Mouse (Mus musculus) midbrain, embryonic 12.5 days (tissue): ENCODE results near the gene Rps6ka5. TPM values are rescaled to one million over a fixed set of nuclear protein-coding genes. Genes with fewer than 3 reads are reported as not detected.

Experiments
- ATAC-seq: fragments of 200-750 bp; cut with Nextera tagmentation; 2 replicates; pipeline ENCODE4 v1.8.0; 2017; ENCODE audit warnings: low read depth, moderate TSS enrichment, moderate library complexity; ENCODE audit not compliant: low FRiP score
- H3K27ac ChIP-seq: fragments of 300-500 bp; sonication (generic); replicated peaks from 2 replicates; pipeline ENCODE4 v1.5.1; 2016; ENCODE audit warnings: mild to moderate bottlenecking
- H3K27me3 ChIP-seq: fragments of 300-500 bp; sonication (generic); 2 replicates; pipeline ENCODE4 v1.6.1; 2016; ENCODE audit warnings: mild to moderate bottlenecking
- H3K36me3 ChIP-seq: fragments of 300-500 bp; sonication (generic); 2 replicates; pipeline ENCODE4 v1.6.1; 2016
- H3K4me1 ChIP-seq: fragments of 300-500 bp; sonication (generic); 2 replicates; pipeline ENCODE4 v1.6.1; 2016
- H3K4me2 ChIP-seq: fragments of 300-500 bp; sonication (generic); replicated peaks from 2 replicates; pipeline ENCODE4 v1.6.1; 2016; ENCODE audit warnings: mild to moderate bottlenecking, moderate library complexity
- H3K4me3 ChIP-seq: fragments of 300-500 bp; sonication (generic); 2 replicates; pipeline ENCODE4 v1.5.1; 2016; ENCODE audit warnings: mild to moderate bottlenecking
- H3K9ac ChIP-seq: fragments of 300-500 bp; sonication (generic); replicated peaks from 2 replicates; pipeline ENCODE4 v1.6.1; 2016; ENCODE audit warnings: mild to moderate bottlenecking, moderate library complexity
- H3K9me3 ChIP-seq: fragments of 300-500 bp; sonication (generic); 2 replicates; pipeline ENCODE4 v1.6.1; 2016; ENCODE audit warnings: mild to moderate bottlenecking
- WGBS: fragments of 180-500 bp; shearing (Covaris S2); methylation state at CpG from one replicate; pipeline ENCODE4 v1.1.7; 2016; 5-methylcytosine and 5-hydroxymethylcytosine counted together
- polyA plus RNA-seq: library from polyadenylated mRNA; unstranded; fragments of >200 nt; fragmentation: Nextera tagmentation; extraction: Ambion mirVana; gene quantifications from 2 replicates; pipeline ENCODE4 v1.2.1, GENCODE M21; 2016

The Rps6ka5 gene
- polyA plus RNA-seq, 1 experiment from 2014 or later, result 6.4 TPM

DNA sequence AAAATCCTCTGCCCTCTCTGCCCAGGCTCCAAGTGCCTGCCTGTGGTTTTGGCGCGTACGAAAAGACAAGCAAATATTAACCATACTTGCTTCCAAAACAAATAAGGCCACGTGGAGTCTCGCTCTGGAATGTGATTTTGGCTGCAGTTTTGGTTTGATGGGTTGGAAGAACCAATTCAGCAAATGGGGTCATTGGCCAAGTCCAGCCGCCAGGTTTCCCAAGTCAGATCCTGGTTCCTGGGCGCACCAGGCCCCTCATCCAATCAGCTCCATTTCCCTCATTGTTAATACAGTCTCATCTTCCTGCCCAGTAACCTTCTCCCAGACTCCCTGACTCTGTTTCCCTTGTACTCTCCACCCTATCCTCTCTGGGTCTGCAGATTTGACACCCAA is 207.1 kb downstream of the Rps6ka5 start:
- no peak; the same call in 1 of the 2 replicates for ATAC-seq
- 55% methylated on average over 7 of the region's 7 CpGs for WGBS

DNA sequence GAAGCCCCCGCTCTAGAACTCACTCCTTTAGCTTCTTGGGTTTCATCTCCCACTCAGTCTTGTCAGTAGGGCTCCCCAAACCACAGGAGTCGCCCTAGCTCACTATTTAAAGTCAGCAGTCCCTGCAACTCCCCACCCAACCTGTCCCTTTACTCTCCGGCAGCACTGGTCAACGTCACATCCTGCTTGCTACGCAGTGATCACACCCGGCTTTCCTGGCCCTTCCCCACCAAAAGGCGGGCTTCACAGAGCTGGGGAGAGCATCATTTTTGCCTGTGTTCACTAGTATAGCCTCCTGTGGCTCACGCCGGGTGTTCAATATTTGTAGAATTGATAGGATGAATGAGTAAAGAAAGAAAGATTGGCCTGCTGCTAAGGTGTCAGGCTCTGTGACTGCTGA is 209.4 kb downstream of the Rps6ka5 start:
- no peak overlapping the region for H3K4me2 ChIP-seq
- no peak for ATAC-seq
- H3K9ac ChIP-seq, result no peak overlapping the region
- H3K9me3 ChIP-seq, result no peaks in the 10 kb centered on the region
- peaks cover 19% of the 10 kb centered on the region for H3K4me1 ChIP-seq
- H3K27me3 ChIP-seq, result no peaks in the 10 kb centered on the region; the same call in 1 of the 2 replicates
- no peak overlapping the region for H3K27ac ChIP-seq
- H3K36me3 ChIP-seq, result no peaks in the 10 kb centered on the region
- 94% methylated on average over 9 of the region's 9 CpGs for WGBS
- H3K4me3 ChIP-seq, result no peak overlapping the region

More for the DNA sequence above, 207.1 kb downstream of the Rps6ka5 start:
- peaks cover 19% of the 10 kb centered on the region for H3K4me1 ChIP-seq
- H3K4me3 ChIP-seq, result peak overlapping the region; percentile 87
- no peaks in the 10 kb centered on the region for H3K36me3 ChIP-seq
- no peaks in the 10 kb centered on the region; the same call in 1 of the 2 replicates for H3K27me3 ChIP-seq
- H3K9me3 ChIP-seq, result no peaks in the 10 kb centered on the region
- H3K4me2 ChIP-seq, result peak overlapping the region; percentile 81
- H3K27ac ChIP-seq, result no peak overlapping the region
- peak overlapping the region; percentile 96 for H3K9ac ChIP-seq

- Histone ChIP-seq H3K4me3 (no peak overlapping the region), H3K27me3 (no peaks in the 10 kb centered on the region), H3K4me2 (no peak overlapping the region), H3K4me1 (peaks cover 19% of the 10 kb centered on the region), H3K36me3 (no peaks in the 10 kb centered on the region), H3K9ac (no peak overlapping the region), H3K27ac (no peak overlapping the region), H3K9me3 (no peaks in the 10 kb centered on the region)
- 100% methylated on average over 1 of the region's 1 CpGs for WGBS
- no peak for ATAC-seq
These were observed 210.5 kb downstream of the Rps6ka5 start for GRCm38 (mm10) chr12:100516161-100516838.

- H3K9me3 ChIP-seq, result no peaks in the 10 kb centered on the region
- no peak overlapping the region for H3K9ac ChIP-seq
- peaks cover 19% of the 10 kb centered on the region for H3K4me1 ChIP-seq
- H3K27ac ChIP-seq, result no peak overlapping the region
- H3K36me3 ChIP-seq, result no peaks in the 10 kb centered on the region
- 87% methylated on average over 4 of the region's 4 CpGs for WGBS
- no peak overlapping the region for H3K4me2 ChIP-seq
- no peak for ATAC-seq
- no peak overlapping the region for H3K4me3 ChIP-seq
- no peaks in the 10 kb centered on the region for H3K27me3 ChIP-seq
These were observed 211.3 kb downstream of the Rps6ka5 start for GRCm38 (mm10) chr12:100515493-100515892.

GRCm38 (mm10) chr12:100514611-100515010 is 212.2 kb downstream of the Rps6ka5 start:
- Histone ChIP-seq H3K27ac (no peak overlapping the region), H3K27me3 (no peaks in the 10 kb centered on the region), H3K4me1 (peaks cover 15% of the 10 kb centered on the region), H3K36me3 (no peaks in the 10 kb centered on the region), H3K9me3 (no peaks in the 10 kb centered on the region), H3K4me3 (no peak overlapping the region), H3K4me2 (no peak overlapping the region), H3K9ac (no peak overlapping the region)
- WGBS, result 91% methylated on average over 1 of the region's 1 CpGs
- ATAC-seq, result no peak

DNA sequence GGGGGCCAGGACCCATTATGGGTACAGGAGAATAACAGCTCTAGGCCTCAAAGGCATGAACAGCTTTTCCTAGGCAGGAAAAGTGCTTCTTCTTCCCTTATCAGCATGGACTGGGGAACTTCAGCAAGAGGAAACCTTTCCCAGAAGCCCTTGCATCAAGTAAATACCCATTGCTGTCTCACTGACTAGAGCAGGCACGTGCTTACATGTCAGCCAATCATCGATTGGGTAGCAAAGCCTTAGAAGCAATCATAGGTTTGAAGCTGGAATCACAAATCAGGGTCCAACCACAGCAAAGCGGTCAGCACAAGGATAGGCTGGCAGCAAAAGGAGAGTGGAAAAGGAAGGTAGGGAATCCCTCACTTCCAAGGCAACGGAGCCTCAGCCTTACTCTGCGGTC is 213.7 kb downstream of the Rps6ka5 start:
- ATAC-seq, result no peak
- Histone ChIP-seq H3K4me2 (no peak overlapping the region), H3K9ac (no peak overlapping the region), H3K4me3 (no peak overlapping the region), H3K4me1 (0 out of 2 replicates have a peak, but pooled peaks cover 2% of the 10 kb centered on the region), H3K27ac (no peak overlapping the region), H3K36me3 (no peaks in the 10 kb centered on the region), H3K27me3 (no peaks in the 10 kb centered on the region), H3K9me3 (no peaks in the 10 kb centered on the region)
- WGBS, result 93% methylated on average over 5 of the region's 5 CpGs

DNA sequence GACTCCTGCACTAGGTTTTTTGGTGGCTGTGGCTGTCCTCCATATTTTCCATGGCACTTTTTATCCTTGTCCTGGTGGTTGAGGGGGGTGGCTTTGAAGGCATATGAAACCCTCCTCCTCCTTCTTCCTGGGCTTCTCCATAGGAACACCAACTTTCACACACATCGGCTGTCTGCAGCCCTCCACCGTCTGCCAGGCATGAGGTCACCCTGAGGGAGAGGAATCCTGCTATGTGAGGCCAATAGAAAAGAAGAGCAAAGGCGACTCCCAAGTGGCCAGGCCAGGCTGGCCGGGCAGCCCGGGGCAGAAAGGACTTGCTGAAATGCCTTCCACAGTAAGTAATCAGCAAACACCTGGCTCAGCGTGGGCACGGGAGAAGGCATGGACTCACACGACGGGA is 214.1 kb downstream of the Rps6ka5 start:
- Histone ChIP-seq H3K27ac (no peak overlapping the region), H3K4me2 (no peak overlapping the region), H3K4me3 (no peak overlapping the region), H3K4me1 (no peaks in the 10 kb centered on the region), H3K27me3 (no peaks in the 10 kb centered on the region), H3K36me3 (no peaks in the 10 kb centered on the region), H3K9me3 (no peaks in the 10 kb centered on the region), H3K9ac (no peak overlapping the region)
- 86% methylated on average over 9 of the region's 9 CpGs for WGBS
- no peak for ATAC-seq

- Histone ChIP-seq H3K27ac (no peak overlapping the region), H3K4me2 (no peak overlapping the region), H3K4me1 (no peaks in the 10 kb centered on the region), H3K9me3 (no peaks in the 10 kb centered on the region), H3K4me3 (no peak overlapping the region), H3K36me3 (no peaks in the 10 kb centered on the region), H3K27me3 (no peaks in the 10 kb centered on the region), H3K9ac (no peak overlapping the region)
- ATAC-seq, result no peak
- WGBS, result 92% methylated on average over 9 of the region's 9 CpGs
These were observed 217.0 kb downstream of the Rps6ka5 start for GRCm38 (mm10) chr12:100509615-100510282.

DNA sequence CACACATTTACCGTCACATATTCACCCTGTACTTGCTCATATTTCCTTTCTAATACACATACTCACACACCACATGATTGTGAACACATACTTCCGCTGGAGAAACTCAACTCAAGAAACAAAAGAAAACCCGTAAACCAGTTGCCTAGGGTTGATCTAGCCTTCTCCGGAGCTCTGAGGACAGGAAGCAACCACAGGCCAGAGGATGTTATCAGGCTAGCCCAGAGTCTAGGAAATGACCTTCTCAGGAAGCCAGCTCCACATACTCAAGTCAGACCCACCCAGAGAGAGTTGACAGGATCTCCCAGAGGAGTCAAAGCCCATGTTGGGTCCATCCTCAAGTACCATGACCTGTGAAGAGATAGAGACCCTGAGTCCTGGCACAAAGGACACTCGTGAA is 218.1 kb downstream of the Rps6ka5 start:
- Histone ChIP-seq H3K27ac (no peak overlapping the region), H3K9ac (no peak overlapping the region), H3K4me2 (no peak overlapping the region), H3K27me3 (no peaks in the 10 kb centered on the region), H3K4me1 (0 out of 2 replicates have a peak, but pooled peaks cover 4% of the 10 kb centered on the region), H3K36me3 (no peaks in the 10 kb centered on the region), H3K9me3 (no peaks in the 10 kb centered on the region), H3K4me3 (no peak overlapping the region)
- WGBS, result 93% methylated on average over 5 of the region's 5 CpGs
- no peak for ATAC-seq

DNA sequence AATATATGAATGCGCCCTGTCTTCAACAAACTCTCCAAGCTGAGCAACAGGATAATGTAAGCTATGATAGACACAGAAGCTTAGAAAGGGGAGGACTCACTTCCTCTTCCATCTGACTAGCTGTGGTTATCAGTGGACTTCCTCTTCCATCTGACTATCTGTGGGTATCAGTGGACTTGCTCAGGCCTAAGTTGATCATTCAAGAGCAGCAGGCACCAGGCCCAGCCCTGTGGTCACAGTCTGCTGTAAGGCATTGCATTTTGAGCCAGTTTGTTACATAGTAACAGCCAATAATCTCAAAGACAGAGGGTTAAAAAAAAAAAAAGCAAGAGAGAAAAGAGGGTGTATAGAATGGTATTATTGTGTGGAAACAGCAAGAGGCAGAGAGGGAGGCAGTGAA is 221.3 kb downstream of the Rps6ka5 start:
- H3K27me3 ChIP-seq, result no peaks in the 10 kb centered on the region
- no peak overlapping the region for H3K4me3 ChIP-seq
- WGBS, result 90% methylated on average over 1 of the region's 1 CpGs
- H3K4me1 ChIP-seq, result 0 out of 2 replicates have a peak, but pooled peaks cover 6% of the 10 kb centered on the region
- no peaks in the 10 kb centered on the region for H3K9me3 ChIP-seq
- H3K36me3 ChIP-seq, result no peaks in the 10 kb centered on the region
- no peak overlapping the region for H3K27ac ChIP-seq
- H3K9ac ChIP-seq, result no peak overlapping the region
- ATAC-seq, result no peak
- H3K4me2 ChIP-seq, result no peak overlapping the region

- Histone ChIP-seq H3K9ac (no peak overlapping the region), H3K4me2 (no peak overlapping the region), H3K36me3 (peaks cover 4% of the 10 kb centered on the region; the same call in 1 of the 2 replicates), H3K4me3 (no peak overlapping the region), H3K27ac (no peak overlapping the region), H3K4me1 (0 out of 2 replicates have a peak, but pooled peaks cover 6% of the 10 kb centered on the region), H3K27me3 (no peaks in the 10 kb centered on the region), H3K9me3 (no peaks in the 10 kb centered on the region)
- WGBS, result 98% methylated on average over 2 of the region's 2 CpGs
- no peak for ATAC-seq
These were observed 222.2 kb downstream of the Rps6ka5 start for GRCm38 (mm10) chr12:100504585-100504984.

DNA sequence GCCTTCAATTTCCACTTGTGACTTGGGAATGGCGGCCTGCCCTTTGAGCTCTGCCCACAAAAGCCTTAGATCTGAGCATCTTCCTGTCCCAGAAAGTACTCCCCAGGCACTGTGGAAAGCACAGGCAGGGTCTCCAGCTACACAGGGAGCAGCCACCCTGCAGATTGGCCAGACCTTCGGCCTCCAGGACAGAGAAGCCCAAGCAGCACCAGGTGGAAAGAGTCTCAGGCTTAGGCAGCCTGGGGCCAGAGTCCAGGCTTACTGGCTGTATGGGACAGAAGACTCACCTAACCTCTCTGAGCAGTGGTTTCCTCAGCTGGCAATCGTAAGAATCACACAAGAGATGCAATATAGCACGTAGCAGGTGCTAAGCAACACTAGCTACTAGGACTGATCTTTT is 223.1 kb downstream of the Rps6ka5 start:
- Histone ChIP-seq H3K36me3 (peaks cover 13% of the 10 kb centered on the region), H3K4me2 (no peak overlapping the region), H3K27ac (no peak overlapping the region), H3K4me3 (no peak overlapping the region), H3K4me1 (0 out of 2 replicates have a peak, but pooled peaks cover 6% of the 10 kb centered on the region), H3K27me3 (no peaks in the 10 kb centered on the region), H3K9ac (no peak overlapping the region), H3K9me3 (no peaks in the 10 kb centered on the region)
- no peak for ATAC-seq
- 83% methylated on average over 4 of the region's 4 CpGs for WGBS
